Mouse (Mus musculus) liver, embryonic 13.5 days (tissue): ENCODE measurements around the gene 1190002N15Rik. TPM values are rescaled to one million over a fixed set of nuclear protein-coding genes. Genes with fewer than 3 reads are reported as not detected.

Experiments used
- ATAC-seq: fragments of 200-750 bp; cut with Nextera tagmentation; 2 replicates; pipeline ENCODE4 v1.8.0; 2017; ENCODE audit warnings: low read depth, mild to moderate bottlenecking, moderate number of reproducible peaks, moderate library complexity
- DNase-seq: peaks from one replicate; pipeline ENCODE4 v3.0.0; 2022
- H3K27ac ChIP-seq: fragments of 300-500 bp; sonication (generic); 2 replicates; pipeline ENCODE4 v1.5.1; 2015; ENCODE audit warnings: moderate library complexity, mild to moderate bottlenecking, inconsistent platforms
- H3K27me3 ChIP-seq: fragments of 300-500 bp; sonication (generic); 2 replicates; pipeline ENCODE4 v1.6.1; 2015; ENCODE audit warnings: mild to moderate bottlenecking, inconsistent platforms
- H3K36me3 ChIP-seq: fragments of 300-500 bp; sonication (generic); 2 replicates; pipeline ENCODE4 v1.6.1; 2015; ENCODE audit warnings: mild to moderate bottlenecking, inconsistent platforms
- H3K4me1 ChIP-seq: fragments of 300-500 bp; sonication (generic); replicated peaks from 2 replicates; pipeline ENCODE4 v1.6.1; 2015; ENCODE audit warnings: inconsistent platforms
- H3K4me2 ChIP-seq: fragments of 300-500 bp; sonication (generic); 2 replicates; pipeline ENCODE4 v1.6.1; 2015; ENCODE audit warnings: inconsistent platforms, mild to moderate bottlenecking, moderate library complexity
- H3K4me3 ChIP-seq: fragments of 300-500 bp; sonication (generic); replicated peaks from 2 replicates; pipeline ENCODE4 v1.5.1; 2015; ENCODE audit warnings: mild to moderate bottlenecking, inconsistent platforms
- H3K9ac ChIP-seq: fragments of 300-500 bp; sonication (generic); 2 replicates; pipeline ENCODE4 v1.6.1; 2015; ENCODE audit warnings: mild to moderate bottlenecking, inconsistent platforms
- H3K9me3 ChIP-seq: fragments of 300-500 bp; sonication (generic); replicated peaks from 2 replicates; pipeline ENCODE4 v1.6.1; 2016; ENCODE audit warnings: inconsistent platforms
- WGBS: fragments of 180-500 bp; shearing (Covaris S2); methylation state at CpG from one replicate; pipeline ENCODE4 v1.1.7; 2015; ENCODE audit not compliant: insufficient replicate concordance; 5-methylcytosine and 5-hydroxymethylcytosine counted together
- polyA plus RNA-seq: library from polyadenylated mRNA; unstranded; fragments of >200 nt; fragmentation: Nextera tagmentation; extraction: Ambion mirVana; gene quantifications from 2 replicates; pipeline ENCODE4 v1.2.1, GENCODE M21; 2015

The 1190002N15Rik gene
- polyA plus RNA-seq, 1 experiment from 2014 or later: 4.2 TPM

DNA sequence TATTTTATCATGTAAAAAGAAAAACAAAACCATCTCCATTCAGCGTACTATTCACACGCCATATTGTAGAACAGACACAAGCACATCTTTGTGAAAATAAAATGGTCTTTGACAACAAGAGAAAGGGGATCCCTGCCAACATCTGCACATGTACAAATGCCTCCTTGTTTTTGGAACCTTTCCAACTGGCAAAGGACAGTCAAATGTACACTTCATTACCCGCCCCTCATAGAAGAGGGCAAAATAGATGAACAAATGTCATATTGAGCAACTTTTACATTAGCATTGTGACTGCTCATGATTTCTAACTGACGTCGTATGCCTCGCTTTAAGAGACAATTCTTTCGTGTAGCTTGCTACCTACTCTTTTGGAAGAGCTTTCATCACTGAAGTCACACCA, 11.4 kb downstream of the 1190002N15Rik start:
- H3K9ac ChIP-seq: no peak overlapping the region
- no peak overlapping the region for H3K4me3 ChIP-seq
- H3K36me3 ChIP-seq: no peaks in the 10 kb centered on the region
- no peak overlapping the region for H3K27ac ChIP-seq
- no peak overlapping the region for H3K4me2 ChIP-seq
- H3K4me1 ChIP-seq: peaks cover 10% of the 10 kb centered on the region
- H3K27me3 ChIP-seq: no peaks in the 10 kb centered on the region
- 83% methylated on average over 7 of the region's 7 CpGs for WGBS
- no peaks in the 10 kb centered on the region for H3K9me3 ChIP-seq
- DNase-seq: no peak
- ATAC-seq: no peak

DNA sequence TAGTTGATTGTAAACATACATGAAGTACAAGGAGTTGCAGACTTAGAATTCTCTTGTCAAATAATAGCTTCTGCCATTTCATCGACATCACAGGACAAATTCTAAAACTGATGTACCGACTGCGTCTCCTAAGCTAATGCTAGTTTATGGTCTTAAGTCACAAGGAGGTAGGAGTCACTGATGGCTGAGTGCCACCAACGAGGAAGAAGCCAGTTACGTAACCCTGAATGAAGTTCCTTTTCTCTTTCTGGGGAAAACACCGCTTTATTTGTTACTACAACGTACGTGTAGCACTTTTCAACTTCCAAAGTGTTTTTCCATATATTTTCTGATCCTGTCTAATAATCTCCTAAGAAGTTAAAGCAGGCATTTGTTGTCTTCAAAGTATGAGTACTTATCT, 25.6 kb downstream of the 1190002N15Rik start:
- ATAC-seq: no peak
- no peak overlapping the region for H3K27ac ChIP-seq
- no peaks in the 10 kb centered on the region for H3K4me1 ChIP-seq
- DNase-seq: no peak
- H3K36me3 ChIP-seq: peaks cover 6% of the 10 kb centered on the region; the same call in 1 of the 2 replicates
- H3K9ac ChIP-seq: no peak overlapping the region
- H3K4me2 ChIP-seq: no peak overlapping the region
- no peaks in the 10 kb centered on the region for H3K27me3 ChIP-seq
- no peaks in the 10 kb centered on the region for H3K9me3 ChIP-seq
- WGBS: 58% methylated on average over 8 of the region's 8 CpGs
- no peak overlapping the region for H3K4me3 ChIP-seq

DNA sequence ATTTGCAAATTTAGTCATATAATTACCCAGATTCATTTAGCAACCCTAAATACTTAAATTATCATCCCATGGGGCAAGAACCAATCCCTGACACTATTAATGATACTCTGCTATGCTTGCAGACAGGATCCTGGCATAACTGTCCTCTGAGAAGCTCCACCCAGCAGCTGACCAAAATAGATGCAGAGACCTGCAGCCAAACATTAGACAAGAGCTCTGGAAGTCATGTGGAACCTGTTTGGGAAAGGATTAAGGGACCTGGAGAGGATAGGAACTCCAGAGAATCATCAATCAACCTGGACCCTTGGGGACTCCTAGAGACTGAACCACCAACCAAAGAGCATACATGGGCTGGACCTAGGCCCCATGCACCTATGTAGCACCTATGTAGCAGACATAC, 26.7 kb downstream of the 1190002N15Rik start:
- Histone ChIP-seq H3K4me1 (no peaks in the 10 kb centered on the region), H3K9me3 (no peaks in the 10 kb centered on the region), H3K4me2 (no peak overlapping the region), H3K27me3 (no peaks in the 10 kb centered on the region), H3K9ac (no peak overlapping the region), H3K27ac (no peak overlapping the region), H3K4me3 (no peak overlapping the region), H3K36me3 (no peaks in the 10 kb centered on the region)
- DNase-seq: no peak
- no peak for ATAC-seq

DNA sequence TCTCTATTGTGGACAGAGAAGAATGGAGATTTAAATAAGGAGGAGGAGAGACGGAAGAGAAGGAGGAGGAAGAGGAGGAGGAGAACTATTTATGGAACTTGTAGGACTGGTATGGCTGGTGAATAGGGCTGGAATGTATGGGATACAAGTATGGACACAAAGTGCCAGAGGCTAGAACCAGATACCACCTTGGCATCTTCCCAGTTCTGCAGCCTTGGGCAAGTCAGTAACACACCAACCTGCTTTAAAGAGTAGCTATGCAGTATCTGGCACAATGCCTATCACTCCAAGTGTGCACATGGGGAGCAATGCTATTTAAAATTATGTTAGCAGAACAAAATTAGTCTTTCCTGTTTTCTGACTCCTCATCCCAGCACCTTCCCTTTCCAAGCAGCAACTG, 30.9 kb downstream of the 1190002N15Rik start:
- H3K4me1 ChIP-seq: no peaks in the 10 kb centered on the region
- DNase-seq (no peak), ATAC-seq (no peak)
- H3K36me3 ChIP-seq: no peaks in the 10 kb centered on the region
- no peaks in the 10 kb centered on the region for H3K9me3 ChIP-seq
- no peak overlapping the region for H3K9ac ChIP-seq
- WGBS: 68% methylated on average over 1 of the region's 1 CpGs
- H3K27me3 ChIP-seq: no peaks in the 10 kb centered on the region
- no peak overlapping the region for H3K4me2 ChIP-seq
- H3K27ac ChIP-seq: no peak overlapping the region
- no peak overlapping the region for H3K4me3 ChIP-seq

DNA sequence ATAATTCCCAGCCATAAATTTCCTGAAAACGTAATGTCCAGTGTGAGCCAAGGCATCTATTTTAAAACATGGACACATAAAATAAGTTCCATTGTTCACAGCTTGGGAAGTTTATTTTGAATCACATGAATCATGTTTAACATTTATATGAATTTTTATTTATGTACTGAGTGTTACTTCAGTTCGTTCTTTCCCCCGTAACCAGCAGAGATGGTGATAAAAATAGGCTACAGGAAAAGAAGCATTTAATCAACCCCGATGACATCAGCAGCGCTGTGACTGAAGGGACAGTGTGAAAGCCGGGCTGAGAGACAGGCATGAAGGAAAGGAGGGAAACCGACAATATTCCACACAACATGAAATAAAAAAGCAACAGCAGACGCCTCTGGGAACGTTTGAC, 46.4 kb downstream of the 1190002N15Rik start:
- H3K36me3 ChIP-seq: no peaks in the 10 kb centered on the region
- no peak overlapping the region for H3K9ac ChIP-seq
- H3K4me3 ChIP-seq: no peak overlapping the region
- no peaks in the 10 kb centered on the region for H3K4me1 ChIP-seq
- no peaks in the 10 kb centered on the region for H3K9me3 ChIP-seq
- 38% methylated on average over 9 of the region's 9 CpGs for WGBS
- H3K27ac ChIP-seq: no peak overlapping the region
- no peak for ATAC-seq
- no peaks in the 10 kb centered on the region for H3K27me3 ChIP-seq
- no peak for DNase-seq
- no peak overlapping the region for H3K4me2 ChIP-seq

GRCm38 (mm10) chr9:94487976-94488375, 49.9 kb downstream of the 1190002N15Rik start:
- no peak overlapping the region for H3K4me3 ChIP-seq
- no peak for DNase-seq
- WGBS: 76% methylated on average over 2 of the region's 2 CpGs

GRCm38 (mm10) chr9:94483291-94483879, 54.5 kb downstream of the 1190002N15Rik start:
- H3K4me2 ChIP-seq: no peak overlapping the region
- H3K27ac ChIP-seq: no peak overlapping the region
- no peaks in the 10 kb centered on the region for H3K9me3 ChIP-seq
- no peaks in the 10 kb centered on the region for H3K4me1 ChIP-seq
- DNase-seq (no peak), ATAC-seq (no peak)
- no peaks in the 10 kb centered on the region for H3K36me3 ChIP-seq
- WGBS: 60% methylated on average over 6 of the region's 6 CpGs
- no peak overlapping the region for H3K9ac ChIP-seq
- H3K27me3 ChIP-seq: no peaks in the 10 kb centered on the region
- no peak overlapping the region for H3K4me3 ChIP-seq

More at GRCm38 (mm10) chr9:94487976-94488375, 49.9 kb downstream of the 1190002N15Rik start:
- Histone ChIP-seq H3K9me3 (no peaks in the 10 kb centered on the region), H3K27ac (no peak overlapping the region), H3K4me2 (no peak overlapping the region), H3K27me3 (no peaks in the 10 kb centered on the region), H3K9ac (no peak overlapping the region), H3K4me1 (no peaks in the 10 kb centered on the region), H3K36me3 (no peaks in the 10 kb centered on the region)
- no peak for ATAC-seq

DNA sequence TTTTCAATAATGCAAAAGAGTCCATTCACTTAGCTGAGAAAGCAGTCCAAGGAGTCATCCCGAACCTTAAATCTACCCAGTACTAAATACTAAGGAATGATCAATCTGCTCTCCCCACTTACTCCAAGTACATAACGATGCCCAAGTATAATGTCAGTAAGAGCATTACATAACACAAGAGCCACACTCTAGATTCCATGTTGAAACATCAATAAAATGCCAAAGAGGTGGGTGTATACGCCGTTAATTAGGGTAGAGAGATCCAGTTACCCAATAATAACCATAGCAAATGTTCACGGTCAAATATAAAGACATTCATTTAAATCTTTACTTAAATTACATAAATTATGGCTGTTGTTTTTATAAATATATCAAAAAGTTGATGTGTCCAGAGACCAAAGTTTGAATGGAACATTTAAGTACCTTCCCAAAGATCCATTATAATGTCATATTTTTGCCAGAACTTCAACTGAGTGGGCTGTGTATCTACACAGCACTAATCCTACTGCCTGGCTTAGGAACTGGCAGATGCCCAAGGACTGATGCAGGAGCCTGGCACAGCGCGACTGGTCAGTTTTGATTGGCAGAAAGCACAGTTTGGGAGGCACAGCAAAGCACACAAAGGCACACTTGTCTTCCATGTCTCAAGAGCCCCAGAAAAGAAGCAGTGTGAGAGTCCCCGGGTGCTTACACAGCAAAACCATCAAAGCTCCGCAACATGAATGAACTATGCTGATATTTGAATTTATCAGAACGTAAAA, 55.5 kb downstream of the 1190002N15Rik start:
- DNase-seq (no peak), ATAC-seq (no peak)
- no peak overlapping the region for H3K27ac ChIP-seq
- no peaks in the 10 kb centered on the region for H3K9me3 ChIP-seq
- no peaks in the 10 kb centered on the region for H3K27me3 ChIP-seq
- H3K4me3 ChIP-seq: no peak overlapping the region
- no peaks in the 10 kb centered on the region for H3K4me1 ChIP-seq
- H3K36me3 ChIP-seq: no peaks in the 10 kb centered on the region
- H3K4me2 ChIP-seq: no peak overlapping the region
- no peak overlapping the region for H3K9ac ChIP-seq
- 77% methylated on average over 10 of the region's 10 CpGs for WGBS

DNA sequence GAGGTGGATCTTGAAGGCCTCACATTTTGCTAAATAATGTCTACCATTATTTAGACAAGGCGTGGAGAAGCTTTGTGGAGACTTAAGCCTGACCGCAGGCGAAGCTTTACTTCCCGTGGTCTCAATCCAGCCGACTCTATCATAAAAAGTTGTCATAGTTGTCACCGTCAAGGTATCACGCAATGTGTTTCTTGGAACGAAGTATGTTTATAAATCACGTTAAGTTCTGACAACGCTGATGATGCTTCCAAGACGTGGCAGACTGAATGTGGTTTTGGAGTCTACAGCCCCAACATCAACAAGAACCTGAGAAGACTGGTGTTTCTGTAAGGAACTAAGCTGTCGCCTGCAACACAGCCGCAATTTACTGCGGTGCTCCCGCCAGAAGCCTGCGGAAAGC, 56.8 kb downstream of the 1190002N15Rik start:
- Histone ChIP-seq H3K9me3 (no peaks in the 10 kb centered on the region), H3K36me3 (no peaks in the 10 kb centered on the region), H3K9ac (no peak overlapping the region), H3K4me2 (no peak overlapping the region), H3K27ac (no peak overlapping the region), H3K4me1 (no peaks in the 10 kb centered on the region), H3K27me3 (no peaks in the 10 kb centered on the region), H3K4me3 (no peak overlapping the region)
- ATAC-seq: no peak
- no peak for DNase-seq
- 82% methylated on average over 16 of the region's 16 CpGs for WGBS

DNA sequence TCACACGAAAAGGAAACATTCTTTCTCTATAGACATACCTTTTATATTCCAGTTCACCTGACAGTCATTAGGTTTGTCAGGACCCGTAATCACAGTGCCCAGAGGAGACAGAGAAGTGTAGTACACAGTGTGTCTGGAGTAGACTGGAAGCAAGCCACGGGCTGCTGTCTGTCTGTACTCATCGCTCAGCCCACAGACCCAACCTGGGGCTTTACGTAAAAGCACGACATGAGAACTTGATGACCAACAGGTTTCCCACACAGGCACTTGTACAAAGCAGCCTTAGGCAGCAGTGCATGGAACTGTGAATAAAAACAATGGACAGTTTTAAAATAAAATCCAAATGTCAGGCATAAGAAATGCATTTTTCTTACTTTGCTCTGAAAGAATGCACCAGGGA, 58.5 kb downstream of the 1190002N15Rik start:
- H3K9me3 ChIP-seq: no peaks in the 10 kb centered on the region
- 69% methylated on average over 6 of the region's 6 CpGs for WGBS
- no peak overlapping the region for H3K4me2 ChIP-seq
- no peak overlapping the region for H3K4me3 ChIP-seq
- H3K9ac ChIP-seq: no peak overlapping the region
- DNase-seq: no peak
- H3K27me3 ChIP-seq: no peaks in the 10 kb centered on the region
- no peaks in the 10 kb centered on the region for H3K4me1 ChIP-seq
- H3K36me3 ChIP-seq: no peaks in the 10 kb centered on the region
- no peak overlapping the region for H3K27ac ChIP-seq
- no peak for ATAC-seq

DNA sequence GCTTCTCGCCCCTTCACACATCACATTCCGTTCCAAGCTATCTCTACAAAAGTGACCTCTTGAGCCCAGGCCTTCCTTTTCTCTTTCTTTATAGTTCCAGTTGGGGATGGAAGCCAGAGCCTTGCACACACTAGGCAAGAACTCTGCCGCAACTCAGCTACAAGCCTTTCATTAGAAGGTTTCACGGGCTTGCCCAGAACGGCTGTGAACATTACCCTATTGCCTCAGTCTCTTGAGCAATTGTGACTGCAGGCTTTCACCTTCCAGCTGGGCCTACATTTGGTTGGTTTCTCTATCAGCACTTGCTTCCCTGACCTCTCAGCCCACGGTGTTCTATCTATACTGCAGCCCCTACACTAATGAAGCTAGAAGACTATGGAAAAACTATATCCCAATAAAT, 58.9 kb downstream of the 1190002N15Rik start:
- H3K9ac ChIP-seq: no peak overlapping the region
- 65% methylated on average over 6 of the region's 6 CpGs for WGBS
- no peak for ATAC-seq
- DNase-seq: no peak
- H3K4me2 ChIP-seq: no peak overlapping the region
- H3K27me3 ChIP-seq: no peaks in the 10 kb centered on the region
- H3K4me3 ChIP-seq: no peak overlapping the region
- no peak overlapping the region for H3K27ac ChIP-seq
- no peaks in the 10 kb centered on the region for H3K9me3 ChIP-seq
- no peaks in the 10 kb centered on the region for H3K36me3 ChIP-seq
- H3K4me1 ChIP-seq: no peaks in the 10 kb centered on the region

DNA sequence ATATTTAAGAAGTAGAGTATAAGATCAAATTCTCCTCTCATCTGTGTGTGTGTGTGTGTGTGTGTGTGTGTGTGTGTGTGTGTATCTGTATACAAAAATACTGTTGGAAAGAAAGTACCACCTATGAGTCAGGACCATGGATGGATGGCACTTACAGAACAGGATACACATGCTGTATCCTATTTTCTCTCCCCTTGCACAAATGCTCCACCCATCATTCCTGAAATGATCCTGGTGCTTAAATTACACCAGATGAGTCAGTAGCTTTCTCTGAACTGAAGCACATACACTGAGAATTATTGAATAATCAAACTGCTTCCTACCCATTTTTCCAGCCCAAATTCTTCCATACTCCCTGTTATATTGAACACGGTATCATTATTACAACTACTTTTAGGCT, 61.9 kb downstream of the 1190002N15Rik start:
- DNase-seq: no peak
- ATAC-seq: no peak
- Histone ChIP-seq H3K36me3 (no peaks in the 10 kb centered on the region), H3K4me3 (no peak overlapping the region), H3K4me1 (no peaks in the 10 kb centered on the region), H3K9ac (no peak overlapping the region), H3K27me3 (no peaks in the 10 kb centered on the region), H3K27ac (no peak overlapping the region), H3K4me2 (no peak overlapping the region), H3K9me3 (no peaks in the 10 kb centered on the region)
- WGBS: 83% methylated on average over 1 of the region's 1 CpGs
